Mouse (Mus musculus) liver, adult 2 months (tissue): ENCODE measurements at regions not wholly inside any gene's neighbourhood (a gene's known extent, or its start where the extent isn't known, plus 50 kb on each side); places are given as distances from the start of the nearest gene placed in this dataset.
"Not testable (repeated sequence)": the region's sequence is repeated elsewhere in the genome, so short reads cannot be mapped to it uniquely, and the experiment has no call there.

Experiments
- DNase-seq: peaks from one replicate; pipeline ENCODE4 v3.0.0-alpha.2; 2011; ENCODE audit warnings: low read depth, low spot score; ENCODE audit errors: extremely low read depth
- H3K27ac ChIP-seq: fragments of 200-500 bp; replicated peaks from 2 replicates; pipeline ENCODE4 v1.5.1; 2012; ENCODE audit warnings: low read depth, mild to moderate bottlenecking, control low read depth, inconsistent platforms, low read length; ENCODE audit not compliant: insufficient read depth
- H3K27me3 ChIP-seq: fragments of 200-500 bp; 2 replicates; pipeline ENCODE4 v1.6.1; 2012; ENCODE audit warnings: mild to moderate bottlenecking, moderate library complexity, low read length, inconsistent platforms; ENCODE audit not compliant: control insufficient read depth, insufficient read depth
- H3K36me3 ChIP-seq: fragments of 200-500 bp; 2 replicates; pipeline ENCODE4 v1.6.1; 2012; ENCODE audit warnings: low read length, inconsistent platforms; ENCODE audit not compliant: control insufficient read depth, insufficient read depth
- H3K4me1 ChIP-seq: fragments of 200-500 bp; 2 replicates; pipeline ENCODE4 v1.6.1; 2011; ENCODE audit warnings: low read length; ENCODE audit not compliant: control insufficient read depth, insufficient read depth
- H3K4me3 ChIP-seq: fragments of 200-500 bp; 2 replicates; pipeline ENCODE4 v1.5.1; 2011; ENCODE audit warnings: low read depth, mild to moderate bottlenecking, control low read depth, low read length, moderate library complexity; ENCODE audit not compliant: insufficient read depth
- H3K79me2 ChIP-seq: fragments of 200-500 bp; 2 replicates; pipeline ENCODE4 v1.6.1; 2012; ENCODE audit warnings: inconsistent platforms, mild to moderate bottlenecking, low read length, moderate library complexity; ENCODE audit not compliant: control insufficient read depth, insufficient read depth
- H3K9ac ChIP-seq: fragments of 200-500 bp; 2 replicates; pipeline ENCODE4 v1.6.1; 2012; ENCODE audit warnings: low read depth, mild to moderate bottlenecking, control low read depth, inconsistent platforms, low read length
- CTCF ChIP-seq: fragments of 200-500 bp; IDR thresholded peaks from 2 replicates; pipeline ENCODE4 v1.5.1; 2011; ENCODE audit warnings: low read depth, low read length, control low read depth
- POLR2A ChIP-seq: fragments of 200-500 bp; IDR thresholded peaks from 2 replicates; pipeline ENCODE4 v1.6.1; 2011; ENCODE audit warnings: low read length, control low read depth; ENCODE audit not compliant: insufficient read depth; ENCODE audit errors: extremely low read depth
- WGBS: fragments of 180-500 bp; shearing (Covaris S2); methylation state at CpG from one replicate; pipeline ENCODE4 v1.1.7; 2018; 5-methylcytosine and 5-hydroxymethylcytosine counted together

- H3K9ac ChIP-seq, result not testable (repeated sequence)
- 10% methylated on average over 37 of the region's 39 CpGs for WGBS
- DNase-seq, result peak; percentile 53
These were observed 352.3 kb upstream of the Snrpn start for GRCm38 (mm10) chr7:60492028-60492995.

GRCm38 (mm10) chr7:60487839-60488454 lies 347.9 kb upstream of the Snrpn start:
- not testable (repeated sequence) for H3K9ac ChIP-seq, H3K27ac ChIP-seq, H3K4me3 ChIP-seq, H3K79me2 ChIP-seq, H3K36me3 ChIP-seq, H3K27me3 ChIP-seq, H3K4me1 ChIP-seq
- DNase-seq, result peak; percentile 6
- peak; percentile 12; the same call in 1 of the 2 replicates for TF ChIP-seq CTCF
- 3% methylated on average over 4 of the region's 4 CpGs for WGBS

More at GRCm38 (mm10) chr7:60492028-60492995, 352.3 kb upstream of the Snrpn start:
- not testable (repeated sequence) for H3K79me2 ChIP-seq, H3K27me3 ChIP-seq, H3K4me3 ChIP-seq, H3K36me3 ChIP-seq, H3K4me1 ChIP-seq, H3K27ac ChIP-seq

GRCm38 (mm10) chr7:60450074-60450603 lies 310.1 kb upstream of the Snrpn start:
- H3K27ac ChIP-seq, H3K79me2 ChIP-seq, H3K27me3 ChIP-seq, H3K4me3 ChIP-seq, DNase-seq, H3K9ac ChIP-seq, H3K36me3 ChIP-seq, H3K4me1 ChIP-seq: not testable (repeated sequence)
- 50% methylated on average over 3 of the region's 3 CpGs for WGBS

GRCm38 (mm10) chr7:60449239-60450073 lies 309.4 kb upstream of the Snrpn start:
- H3K27me3 ChIP-seq, H3K9ac ChIP-seq, H3K79me2 ChIP-seq, H3K4me3 ChIP-seq, H3K27ac ChIP-seq, H3K36me3 ChIP-seq, H3K4me1 ChIP-seq, DNase-seq: not testable (repeated sequence)
- 44% methylated on average over 2 of the region's 2 CpGs for WGBS

GRCm38 (mm10) chr7:60438781-60439180 lies 298.8 kb upstream of the Snrpn start:
- no peaks in the 10 kb centered on the region for H3K27me3 ChIP-seq
- no peak overlapping the region for H3K4me3 ChIP-seq
- no peak overlapping the region for H3K9ac ChIP-seq
- TF ChIP-seq POLR2A, result no peak
- no peaks in the 10 kb centered on the region for H3K36me3 ChIP-seq
- H3K27ac ChIP-seq, result no peak overlapping the region
- 68% methylated on average over 3 of the region's 3 CpGs for WGBS
- DNase-seq, result no peak
- no peaks in the 10 kb centered on the region for H3K79me2 ChIP-seq
- no peaks in the 10 kb centered on the region for H3K4me1 ChIP-seq

GRCm38 (mm10) chr7:60391011-60391863 lies 251.2 kb upstream of the Snrpn start:
- 0 out of 2 replicates have a peak overlapping the region, but pooled peaks have one; percentile 11 for H3K4me3 ChIP-seq

GRCm38 (mm10) chr7:60386957-60387356 lies 246.9 kb upstream of the Snrpn start:
- H3K27me3 ChIP-seq, H3K36me3 ChIP-seq, H3K9ac ChIP-seq, H3K4me3 ChIP-seq, H3K79me2 ChIP-seq, H3K27ac ChIP-seq, H3K4me1 ChIP-seq: not testable (repeated sequence)
- WGBS, result 2% methylated on average over 5 of the region's 5 CpGs
- peak; percentile 4 for DNase-seq

More at GRCm38 (mm10) chr7:60391011-60391863, 251.2 kb upstream of the Snrpn start:
- not testable (repeated sequence) for H3K79me2 ChIP-seq, H3K9ac ChIP-seq, H3K27ac ChIP-seq, H3K36me3 ChIP-seq, H3K27me3 ChIP-seq, H3K4me1 ChIP-seq
- WGBS, result 9% methylated on average over 33 of the region's 33 CpGs
- peak; percentile 82 for DNase-seq

- peak; percentile 3 for DNase-seq
These were observed 234.0 kb upstream of the Snrpn start for GRCm38 (mm10) chr7:60374001-60374400.

More at GRCm38 (mm10) chr7:60374001-60374400, 234.0 kb upstream of the Snrpn start:
- not testable (repeated sequence) for H3K27me3 ChIP-seq, H3K36me3 ChIP-seq, H3K79me2 ChIP-seq, H3K9ac ChIP-seq, H3K27ac ChIP-seq, H3K4me1 ChIP-seq, H3K4me3 ChIP-seq
- 10% methylated on average over 3 of the region's 3 CpGs for WGBS
